Mouse (Mus musculus) left cerebral cortex, adult 18-20 months (tissue): ENCODE results near the gene Ptges. TPM values are rescaled to one million over a fixed set of nuclear protein-coding genes. Genes with fewer than 3 reads are reported as not detected.
A peak's percentile ranks its signal among the peaks of the same experiment; 100 is the strongest.

Experiments
- DNase-seq, 2 experiments: peaks; one replicate each; pipeline ENCODE4 v3.0.0; 2021 to 2022; ENCODE audit warnings: low spot score in 2 of 2, mixed read lengths in 1 of 2
- total RNA-seq, 2 experiments: library from RNA; stranded (reverse); gene quantifications; 2 replicates each; pipeline ENCODE4 v1.2.3; 2021

Ptges gene
- total RNA-seq, 2 experiments from 2014 or later = 7.1 to 9.8 TPM

DNA sequence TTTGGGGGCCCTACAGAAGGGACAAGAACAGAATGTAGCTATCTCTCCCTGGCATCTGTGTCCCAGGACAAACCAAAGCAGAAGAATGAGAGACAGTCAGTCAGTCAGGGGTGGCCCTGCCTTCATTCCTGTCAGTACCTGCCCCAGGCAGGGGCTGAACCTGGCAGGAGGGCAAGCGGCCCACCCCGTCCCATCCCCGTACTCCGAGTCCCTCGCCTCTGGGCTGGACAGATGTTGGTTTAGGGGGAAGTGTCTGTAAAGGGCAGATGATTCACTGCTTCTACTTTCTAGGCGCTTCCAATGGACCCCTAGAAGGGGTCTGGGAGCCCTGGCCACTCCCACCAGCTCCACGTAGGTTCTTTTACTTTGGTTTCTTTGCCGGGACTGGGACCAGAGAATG lies 27.4 kb downstream of the Ptges start:
- no peak for DNase-seq

DNA sequence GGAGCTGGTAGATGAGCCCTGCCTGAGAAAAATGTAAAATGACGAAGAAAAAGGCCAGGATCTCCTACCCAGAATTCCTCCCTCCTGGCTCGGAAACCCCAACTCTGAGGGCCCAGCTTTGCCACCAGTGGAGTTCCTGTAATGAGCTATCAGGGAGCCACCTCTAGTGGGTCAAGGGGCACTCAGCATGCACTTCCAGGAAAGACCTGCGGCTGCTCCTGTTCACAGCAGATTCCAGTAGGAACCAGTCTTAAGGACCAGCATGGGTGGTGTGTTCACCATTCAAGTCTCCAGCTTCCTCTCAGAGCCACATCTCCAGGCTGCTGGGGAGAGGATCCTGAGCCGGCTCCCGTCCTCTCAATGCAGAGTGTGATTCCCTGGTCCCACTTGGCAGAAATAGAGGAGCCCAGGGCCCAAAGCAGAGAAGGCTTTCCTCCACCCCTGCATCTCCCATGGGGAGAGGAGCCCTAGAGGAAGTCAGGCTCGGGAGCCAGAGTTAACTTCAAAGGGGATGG lies 28.0 kb downstream of the Ptges start:
- DNase-seq = no peak

DNA sequence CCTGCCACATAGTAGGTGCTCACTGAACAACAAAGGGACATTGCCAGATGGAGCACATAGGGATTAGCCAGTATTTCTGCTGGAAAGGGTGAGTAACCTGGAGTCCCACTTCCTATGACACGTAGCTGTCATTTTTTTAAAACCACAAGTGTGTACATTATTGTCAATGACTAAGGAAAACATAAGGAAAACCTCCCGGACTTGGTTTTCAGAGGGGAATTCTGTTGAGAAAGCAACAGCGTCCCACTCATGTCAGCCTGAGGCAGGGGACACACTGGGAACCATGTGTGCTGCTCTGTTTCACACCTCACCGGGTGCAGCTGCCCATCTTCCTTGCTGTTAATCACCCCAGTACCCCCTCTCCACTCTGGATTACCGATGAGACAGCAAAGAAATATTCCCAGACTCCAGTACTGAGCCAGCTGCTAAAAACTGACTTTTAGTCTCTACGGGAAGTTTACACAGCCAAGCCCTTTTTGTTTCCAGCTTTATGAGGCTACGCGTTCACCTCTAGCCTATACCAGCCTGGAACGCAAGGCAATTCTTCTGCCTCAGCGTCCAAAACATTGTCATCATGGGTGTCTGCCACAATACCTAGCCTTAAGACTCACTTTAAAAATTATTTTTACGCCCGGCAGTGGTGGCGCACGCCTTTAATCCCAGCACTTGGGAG lies 30.1 kb downstream of the Ptges start:
- DNase-seq = no peak

DNA sequence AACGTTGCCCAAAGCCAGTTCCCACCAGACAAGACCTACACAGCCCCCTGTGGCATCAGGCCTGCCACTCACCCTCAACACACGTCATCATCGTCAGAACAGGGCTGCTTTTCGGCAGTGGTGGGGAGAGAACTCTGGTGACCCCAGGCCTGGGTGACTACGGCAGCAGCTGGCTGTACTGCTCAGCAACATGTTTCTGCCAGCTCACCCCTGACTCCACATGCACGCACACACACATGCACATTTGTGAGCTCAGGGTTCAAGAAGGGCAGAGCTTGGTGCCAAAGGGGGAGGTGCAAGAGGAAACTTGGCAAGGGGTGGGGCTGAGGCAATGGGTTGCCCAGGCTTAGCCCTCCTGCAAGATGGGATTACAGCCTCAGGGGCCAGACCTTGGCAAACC lies 32.4 kb downstream of the Ptges start:
- DNase-seq = no peak

GRCm38 (mm10) chr2:30893946-30894345 lies 35.7 kb downstream of the Ptges start:
- DNase-seq = no peak

- no peak for DNase-seq
Measured at GRCm38 (mm10) chr2:30893399-30893798, 36.3 kb downstream of the Ptges start.

DNA sequence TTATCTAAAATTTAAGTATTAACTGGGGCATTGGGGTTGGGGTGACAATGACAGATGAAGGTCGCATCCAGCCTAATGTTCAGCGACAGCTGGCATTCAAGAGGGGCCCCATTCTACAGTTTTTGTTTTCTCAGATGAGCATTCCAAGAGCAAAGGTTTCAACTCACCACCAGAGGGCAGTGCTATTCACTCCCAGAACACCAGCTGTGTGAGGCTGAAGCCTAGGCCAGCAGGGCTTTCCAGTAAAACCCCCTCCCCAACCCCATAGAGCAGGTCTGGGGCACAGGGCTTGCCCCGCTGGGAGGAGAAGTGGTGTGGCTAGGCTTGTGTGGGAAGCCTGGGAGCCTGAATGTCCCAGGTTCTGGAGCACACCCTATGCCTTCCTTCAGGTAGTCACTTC lies 38.7 kb downstream of the Ptges start:
- DNase-seq = peak; percentile 45 to 60

DNA sequence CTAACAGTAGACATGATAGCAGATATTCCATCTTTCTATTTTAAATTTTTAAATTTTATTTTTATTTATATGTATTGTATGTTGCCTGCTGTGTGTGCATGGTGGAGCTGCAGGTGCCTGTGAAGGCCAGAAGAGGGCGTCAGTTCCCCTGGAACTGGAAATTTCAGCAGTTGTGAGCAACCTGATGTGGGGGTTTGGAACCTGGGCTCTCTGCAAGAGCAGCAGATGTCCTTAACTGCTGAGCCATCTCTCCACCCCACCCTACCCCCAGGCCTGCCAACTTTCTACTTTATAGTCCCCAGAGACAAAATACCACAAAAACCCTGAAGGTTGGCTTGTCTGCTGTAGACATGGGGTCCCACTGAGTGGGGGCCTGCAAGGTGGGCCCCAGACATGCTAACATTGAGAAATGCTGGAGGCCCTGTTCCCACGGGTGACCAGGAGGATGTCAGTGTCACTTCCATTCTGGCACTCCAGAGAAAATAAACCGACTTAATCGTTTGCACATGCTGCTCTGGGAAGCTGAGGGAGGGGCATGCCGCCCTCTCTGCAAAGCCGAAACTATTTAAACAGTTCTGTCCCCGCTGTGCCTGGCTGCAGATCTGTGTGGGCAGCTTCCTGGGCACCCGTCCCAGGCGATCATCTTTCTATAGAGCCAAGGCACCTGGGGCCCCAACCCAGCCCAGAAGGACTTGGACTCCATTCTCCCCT lies 44.1 kb downstream of the Ptges start:
- DNase-seq = peak; percentile 64 to 72

DNA sequence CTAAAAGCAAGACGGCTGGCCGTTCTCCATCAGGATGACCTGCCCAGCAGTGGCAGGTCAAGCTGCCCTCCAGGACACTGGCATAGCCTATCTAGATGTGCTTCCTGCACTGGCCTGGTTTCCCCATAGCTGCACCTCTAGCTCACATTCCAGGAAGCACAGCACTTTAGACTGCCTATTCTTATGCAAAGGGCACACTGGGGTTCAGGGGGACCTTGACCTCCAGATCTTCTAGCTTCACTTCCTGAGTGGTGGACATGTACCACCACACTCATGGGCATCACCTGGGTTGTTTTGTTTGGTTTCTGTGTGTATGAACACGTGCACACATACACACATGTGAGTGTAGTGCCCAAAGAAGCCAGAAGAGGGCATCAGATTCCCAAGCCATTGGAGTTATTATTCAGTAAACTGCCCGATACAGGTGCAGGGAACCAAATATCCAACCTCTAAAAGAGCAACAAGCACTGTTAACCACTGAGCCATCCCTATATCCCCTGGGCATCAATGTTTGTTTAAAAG lies 44.8 kb downstream of the Ptges start:
- DNase-seq = no peak

- DNase-seq = no peak
Measured at GRCm38 (mm10) chr2:30881215-30881614, 48.4 kb downstream of the Ptges start.

GRCm38 (mm10) chr2:30879481-30879880 lies 50.2 kb downstream of the Ptges start:
- DNase-seq = no peak

GRCm38 (mm10) chr2:30875621-30876432 lies 53.8 kb downstream of the Ptges start:
- no peak for DNase-seq

GRCm38 (mm10) chr2:30875096-30875495 lies 54.6 kb downstream of the Ptges start:
- no peak for DNase-seq

DNA sequence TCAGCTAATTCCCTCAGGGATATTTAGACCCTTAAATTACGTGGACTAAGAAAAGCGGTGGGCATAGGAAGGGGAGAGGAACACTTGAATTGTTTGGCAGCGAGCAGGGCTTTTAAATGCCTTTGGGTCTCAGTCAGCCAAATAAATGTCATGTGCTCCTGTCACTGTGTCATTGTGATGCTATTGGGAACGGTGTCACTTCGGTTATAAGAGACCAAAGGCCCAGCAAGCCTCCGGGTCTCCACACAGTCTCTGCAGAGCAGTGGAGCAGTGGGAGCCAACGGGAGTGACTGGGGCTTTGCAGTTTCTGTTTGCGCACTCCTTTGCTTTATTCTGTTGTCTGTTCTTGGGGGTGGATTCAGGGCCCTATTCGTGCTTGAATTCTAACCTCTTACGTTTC lies 55.2 kb downstream of the Ptges start:
- no peak for DNase-seq

- DNase-seq = no peak
Measured at GRCm38 (mm10) chr2:30872669-30873068, 57.0 kb downstream of the Ptges start.

DNA sequence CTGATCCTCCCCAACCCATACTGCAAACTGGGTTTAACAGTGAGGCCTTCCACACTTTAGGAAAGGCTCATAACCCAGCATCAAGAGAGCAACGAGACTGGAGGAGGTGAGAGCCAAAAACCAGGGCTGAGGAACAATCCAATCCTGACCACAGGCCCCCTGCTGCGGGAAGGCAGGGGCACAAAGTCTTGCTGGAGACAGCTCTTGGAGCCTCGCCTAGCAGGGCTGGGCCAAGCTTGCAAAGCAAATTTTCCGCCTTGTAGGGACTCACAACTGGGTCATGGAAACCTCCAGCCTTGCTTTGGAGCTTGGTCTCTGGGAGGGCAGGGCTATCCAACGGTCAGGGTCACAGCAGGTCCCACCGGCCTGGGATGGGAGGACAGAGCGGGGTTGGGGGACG lies 58.8 kb downstream of the Ptges start:
- DNase-seq = peak in 1 of 2 experiments; percentile 18

DNA sequence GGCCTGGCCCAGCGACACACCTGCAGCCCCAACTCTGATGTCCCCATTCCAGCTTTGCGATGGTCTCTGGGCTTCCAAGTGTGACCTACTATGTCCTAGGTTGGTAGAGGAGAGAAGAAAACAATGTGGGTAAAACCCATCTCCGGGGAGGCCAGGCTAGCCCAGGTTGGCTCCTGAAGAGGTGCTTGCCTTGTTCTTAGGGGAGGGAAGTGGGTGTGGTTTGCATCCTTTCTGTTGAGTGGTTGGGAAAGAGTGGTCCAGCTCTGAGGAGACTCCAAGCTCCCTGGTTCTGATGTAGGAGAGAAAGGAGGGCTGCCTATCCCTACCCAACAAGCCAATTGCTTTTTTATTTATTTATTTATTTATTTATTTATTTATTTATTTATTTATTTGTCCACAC lies 64.2 kb downstream of the Ptges start:
- no peak for DNase-seq

DNA sequence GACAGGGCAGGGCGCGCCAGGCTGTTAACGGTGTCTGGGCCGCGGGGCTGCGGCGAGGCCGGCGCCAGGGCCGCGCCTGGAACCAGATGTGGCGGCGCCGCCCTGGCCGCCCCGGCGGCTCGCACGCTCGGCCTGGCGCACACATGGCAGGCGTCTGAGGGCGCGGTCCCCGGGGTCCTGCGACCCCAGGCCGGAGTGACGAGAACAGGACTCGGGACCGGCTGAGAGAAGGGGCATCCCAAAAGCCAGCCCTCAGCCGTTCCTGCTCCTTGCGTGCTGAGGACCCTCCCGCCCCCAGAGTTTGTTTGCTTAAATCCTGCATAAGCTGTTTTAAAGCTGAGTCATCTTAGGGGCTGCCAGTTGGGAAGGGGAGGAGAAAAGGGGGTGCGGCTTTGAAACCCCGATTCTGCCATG lies 64.7 kb downstream of the Ptges start:
- DNase-seq = no peak

DNA sequence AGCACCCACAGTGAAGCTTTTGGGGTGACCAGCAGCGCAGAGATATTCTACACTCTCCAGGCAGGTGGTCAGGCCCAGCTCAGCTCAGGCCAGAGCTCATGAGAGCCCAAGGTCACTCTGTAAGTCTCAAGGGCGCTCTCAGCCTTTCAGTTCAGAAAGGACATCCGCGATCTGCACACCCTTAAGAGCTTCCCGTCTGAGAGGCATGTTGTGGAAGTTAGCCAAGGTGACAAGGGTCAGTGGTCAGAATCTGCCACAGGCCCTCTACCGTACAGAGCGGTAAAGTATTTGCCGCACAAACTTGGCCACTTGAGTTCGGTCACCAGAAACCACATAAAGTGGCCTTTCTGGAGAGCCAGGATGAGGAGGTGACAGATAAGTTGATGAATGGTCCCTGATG lies 66.1 kb downstream of the Ptges start:
- DNase-seq = no peak

DNA sequence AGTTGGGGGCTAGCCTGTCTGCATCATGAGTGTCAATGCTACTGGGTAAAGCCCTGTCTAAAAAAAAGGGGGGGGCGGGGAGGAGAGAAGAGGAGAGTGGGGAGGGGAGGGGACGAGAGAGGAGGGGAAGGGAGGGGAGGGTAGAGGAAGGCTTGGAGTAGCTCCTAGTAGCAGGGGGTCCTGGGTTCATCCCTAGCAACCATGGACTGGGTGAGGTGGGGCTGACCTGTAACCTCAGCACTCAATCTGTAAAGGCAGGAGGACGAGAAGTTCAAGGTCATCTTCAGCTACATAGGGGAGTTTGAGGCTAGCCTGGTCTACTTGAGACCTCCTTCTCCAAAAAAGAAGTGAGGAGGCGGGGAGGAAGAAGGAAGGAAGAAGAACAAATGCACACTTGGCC lies 67.6 kb downstream of the Ptges start:
- DNase-seq = no peak

GRCm38 (mm10) chr2:30859782-30860181 lies 69.9 kb downstream of the Ptges start:
- DNase-seq = no peak

- no peak for DNase-seq
Measured at GRCm38 (mm10) chr2:30857076-30857475, 72.6 kb downstream of the Ptges start.
